Mouse (Mus musculus) CH12.LX (cell line): ENCODE results near the gene Olfr1532-ps1. TPM values are rescaled to one million over a fixed set of nuclear protein-coding genes. Genes with fewer than 3 reads are reported as not detected.

Experiments used
- DNase-seq: peaks from one replicate; pipeline ENCODE4 v3.0.0-alpha.2; 2013; ENCODE audit errors: extremely low read depth
- H3K27ac ChIP-seq: 2 replicates; pipeline ENCODE4 v1.5.1; 2012; ENCODE audit warnings: low read depth, mild to moderate bottlenecking, control low read depth, moderate library complexity; ENCODE audit not compliant: insufficient read depth
- H3K27me3 ChIP-seq: replicated peaks from 2 replicates; pipeline ENCODE3; 2012; ENCODE audit warnings: inconsistent platforms
- H3K36me3 ChIP-seq, 2 experiments: replicated peaks in 1 of 2; 2 replicates each; pipeline versions ENCODE3 to v1.6.1; 2012; ENCODE audit warnings: inconsistent platforms in 1 of 2, low read length in 1 of 2, mild to moderate bottlenecking in 1 of 2, mixed read lengths in 1 of 2, moderate library complexity in 1 of 2; ENCODE audit not compliant: control insufficient read depth in 1 of 2, insufficient read depth in 1 of 2
- H3K4me1 ChIP-seq, 2 experiments: 2 replicates each; pipeline ENCODE4 v1.6.1; 2012; ENCODE audit warnings: inconsistent platforms in 1 of 2, moderate library complexity in 1 of 2; ENCODE audit not compliant: insufficient read depth in 2 of 2, control insufficient read depth in 1 of 2
- H3K4me2 ChIP-seq: 2 replicates; pipeline ENCODE4 v1.6.1; 2012; ENCODE audit warnings: low read depth, mild to moderate bottlenecking, control low read depth; ENCODE audit not compliant: poor library complexity, insufficient read depth, severe bottlenecking
- H3K4me3 ChIP-seq, 3 experiments: fragments of 150-350 bp in 1 of 3; sonication (generic) in 1 of 3; replicated peaks in 1 of 3; 2 replicates each; pipeline versions ENCODE3 to v1.5.1; 2011 to 2012; ENCODE audit warnings: low read depth in 2 of 3, low read length in 2 of 3, mild to moderate bottlenecking in 2 of 3, moderate library complexity in 2 of 3, control low read depth in 1 of 3, improper control_type of control experiment in 1 of 3, inconsistent platforms in 1 of 3, mixed read lengths in 1 of 3; ENCODE audit not compliant: poor library complexity in 1 of 3
- H3K79me2 ChIP-seq: replicated peaks from 2 replicates; pipeline ENCODE4 v1.6.1; 2012; ENCODE audit warnings: mild to moderate bottlenecking, moderate library complexity; ENCODE audit not compliant: control insufficient read depth, poor library complexity, insufficient read depth, severe bottlenecking; ENCODE audit errors: extremely low read depth
- H3K9ac ChIP-seq: 2 replicates; pipeline ENCODE4 v1.6.1; 2012; ENCODE audit warnings: low read depth, mild to moderate bottlenecking, control low read depth, moderate library complexity; ENCODE audit not compliant: insufficient read depth
- H3K9me3 ChIP-seq: replicated peaks from 2 replicates; pipeline ENCODE3; 2012; ENCODE audit warnings: low read length, inconsistent platforms, mixed read lengths
- BHLHE40 ChIP-seq: IDR thresholded peaks from 2 replicates; pipeline ENCODE4 v1.6.1; 2011; ENCODE audit warnings: mild to moderate bottlenecking, low read depth, low read length, improper control_type of control experiment
- CHD1 ChIP-seq: IDR thresholded peaks from 2 replicates; pipeline ENCODE4 v1.6.1; 2012; ENCODE audit warnings: low read depth, low read length, improper control_type of control experiment, inconsistent platforms
- E2F4 ChIP-seq: IDR thresholded peaks from 2 replicates; pipeline ENCODE4 v1.6.1; 2011; ENCODE audit warnings: low read depth, low read length, improper control_type of control experiment; ENCODE audit not compliant: insufficient replicate concordance
- ETS1 ChIP-seq: conservative IDR thresholded peaks from 2 replicates; pipeline ENCODE4 v1.6.1; 2012; ENCODE audit warnings: low read depth, mild to moderate bottlenecking, inconsistent platforms, low read length, improper control_type of control experiment, moderate library complexity
- GABPA ChIP-seq: IDR thresholded peaks from 2 replicates; pipeline ENCODE4 v1.6.1; 2012; ENCODE audit warnings: low read depth, low read length, improper control_type of control experiment, inconsistent platforms; ENCODE audit not compliant: insufficient replicate concordance
- HCFC1 ChIP-seq: IDR thresholded peaks from 2 replicates; pipeline ENCODE4 v1.6.1; 2012; ENCODE audit warnings: low read depth, mild to moderate bottlenecking, inconsistent platforms, low read length, improper control_type of control experiment
- IRF4 ChIP-seq: IDR thresholded peaks from 2 replicates; pipeline ENCODE4 v1.6.1; 2014; ENCODE audit warnings: low read depth, mild to moderate bottlenecking, inconsistent platforms, low read length, improper control_type of control experiment
- JUN ChIP-seq: IDR thresholded peaks from 2 replicates; pipeline ENCODE4 v1.6.1; 2011; ENCODE audit warnings: low read depth, mild to moderate bottlenecking, low read length, improper control_type of control experiment, moderate library complexity; ENCODE audit not compliant: insufficient read depth
- MAFK ChIP-seq: IDR thresholded peaks from 2 replicates; pipeline ENCODE4 v1.6.1; 2011; ENCODE audit warnings: low read length, improper control_type of control experiment; ENCODE audit not compliant: insufficient replicate concordance
- MAZ ChIP-seq: IDR thresholded peaks from 2 replicates; pipeline ENCODE4 v1.6.1; 2012; ENCODE audit warnings: low read depth, mild to moderate bottlenecking, inconsistent platforms, low read length, improper control_type of control experiment, moderate library complexity
- MEF2A ChIP-seq: IDR thresholded peaks from 2 replicates; pipeline ENCODE4 v1.6.1; 2014; ENCODE audit warnings: low read depth, mild to moderate bottlenecking, inconsistent platforms, low read length, improper control_type of control experiment, borderline replicate concordance
- MXI1 ChIP-seq: IDR thresholded peaks from 2 replicates; pipeline ENCODE4 v1.6.1; 2011; ENCODE audit warnings: mild to moderate bottlenecking, low read depth, low read length, improper control_type of control experiment
- POLR2AphosphoS2 ChIP-seq: IDR thresholded peaks from 2 replicates; pipeline ENCODE4 v1.6.1; 2011; ENCODE audit warnings: low read depth, low read length, improper control_type of control experiment
- RAD21 ChIP-seq: IDR thresholded peaks from 2 replicates; pipeline ENCODE4 v1.6.1; 2011; ENCODE audit warnings: low read depth, mild to moderate bottlenecking, low read length, improper control_type of control experiment, moderate library complexity
- SIN3A ChIP-seq: IDR thresholded peaks from 2 replicates; pipeline ENCODE4 v1.6.1; 2012; ENCODE audit warnings: low read length, improper control_type of control experiment, inconsistent platforms
- UBTF ChIP-seq: IDR thresholded peaks from 2 replicates; pipeline ENCODE4 v1.6.1; 2012; ENCODE audit warnings: low read depth, mild to moderate bottlenecking, inconsistent platforms, low read length, improper control_type of control experiment, moderate library complexity
- USF1 ChIP-seq: IDR thresholded peaks from 2 replicates; pipeline ENCODE4 v1.6.1; 2014; ENCODE audit warnings: low read depth, mild to moderate bottlenecking, inconsistent platforms, low read length, improper control_type of control experiment
- USF2 ChIP-seq: conservative IDR thresholded peaks from 2 replicates; pipeline ENCODE4 v1.6.1; 2011; ENCODE audit warnings: low read depth, low read length, improper control_type of control experiment
- ZC3H11A ChIP-seq: IDR thresholded peaks from 2 replicates; pipeline ENCODE4 v1.6.1; 2012; ENCODE audit warnings: low read depth, mild to moderate bottlenecking, inconsistent platforms, low read length, improper control_type of control experiment
- ZMIZ1 ChIP-seq: IDR thresholded peaks from 2 replicates; pipeline ENCODE4 v1.6.1; 2012; ENCODE audit warnings: low read depth, mild to moderate bottlenecking, inconsistent platforms, low read length, improper control_type of control experiment
- dilution Hi-C: fragments of 300-500 bp; cut with MboI; formaldehyde crosslinking; loops from 2 replicates; pipeline ENCODE4 v1.14.3; 2020; ENCODE audit warnings: low sequenced_read_pairs; ENCODE audit not compliant: extremely low pct_unique_long_range_greater_than_20kb, extremely low pct_ligation_motif_present
- in situ Hi-C: fragments of 300-500 bp; cut with MboI; formaldehyde crosslinking; loops from 3 replicates; pipeline ENCODE4 v1.14.3; 2019; ENCODE audit warnings: low sequenced_read_pairs, low pct_ligation_motif_present, low pct_unique_long_range_greater_than_20kb, mixed read lengths
- polyA plus RNA-seq: library from polyadenylated mRNA; unstranded; fragments of >175 nt; gene quantifications from 2 replicates; pipeline ENCODE4 v1.2.1, GENCODE M21; 2012; ENCODE audit warnings: low read depth; ENCODE audit not compliant: insufficient read length
- total RNA-seq, 2 experiments: library from RNA; depleted of rRNA; stranded (reverse); fragments of 300-350 nt in 1 of 2; fragments of >200 nt in 1 of 2; gene quantifications; 2 replicates each; pipeline ENCODE4 v1.2.3; 2012 to 2014

Gene Olfr1532-ps1
- total and polyA plus RNA-seq, 3 experiments: not detected

- in situ Hi-C loops: no loop called here
- no peaks in the 10 kb centered on the region for H3K9me3 ChIP-seq
- no peaks in the 10 kb centered on the region for H3K79me2 ChIP-seq
- no peak within 1 kb of the TSS for H3K27ac ChIP-seq
- H3K4me1 ChIP-seq: no peaks in the 10 kb centered on the region
- TF ChIP-seq MAFK (no peak), USF2 (no peak), UBTF (no peak), SIN3A (no peak)
- no peak within 1 kb of the TSS for H3K4me2 ChIP-seq
- dilution Hi-C loops: no loop called here
- H3K36me3 ChIP-seq: no peaks in the 10 kb centered on the region
- no peak within 1 kb of the TSS for H3K4me3 ChIP-seq
- DNase-seq: no peak
- H3K9ac ChIP-seq: no peak within 1 kb of the TSS
- no peaks in the 10 kb centered on the region for H3K27me3 ChIP-seq
These were observed 24.3 kb downstream of the Olfr1532-ps1 start, which contains the start of gene Olfr709-ps1 for GRCm38 (mm10) chr7:106932119-106932518. Gene Olfr709-ps1, minus strand, starts transcription at chr7:106932219.

GRCm38 (mm10) chr7:106948212-106948611, 40.4 kb downstream of the Olfr1532-ps1 start, which contains the start of gene Olfr710:
Gene Olfr710, minus strand, starts transcription at chr7:106948312.
- no peaks in the 10 kb centered on the region for H3K4me1 ChIP-seq
- in situ Hi-C loops (no loop called here), dilution Hi-C loops (no loop called here)
- no peak within 1 kb of the TSS for H3K27ac ChIP-seq
- no peak for TF ChIP-seq E2F4
- no peak for TF ChIP-seq CHD1
- TF ChIP-seq RAD21: no peak
- TF ChIP-seq USF1: no peak
- TF ChIP-seq GABPA: no peak
- no peak for TF ChIP-seq ZMIZ1
- no peak for TF ChIP-seq JUN
- no peak for TF ChIP-seq USF2
- no peak for TF ChIP-seq MEF2A
- no peaks in the 10 kb centered on the region for H3K9me3 ChIP-seq
- no peak within 1 kb of the TSS for H3K4me3 ChIP-seq
- no peak within 1 kb of the TSS for H3K9ac ChIP-seq
- no peaks in the 10 kb centered on the region for H3K27me3 ChIP-seq
- no peak for DNase-seq
- H3K36me3 ChIP-seq: no peaks in the 10 kb centered on the region
- H3K4me2 ChIP-seq: no peak within 1 kb of the TSS
- H3K79me2 ChIP-seq: no peaks in the 10 kb centered on the region

- no peaks in the 10 kb centered on the region for H3K27me3 ChIP-seq
- no peaks in the 10 kb centered on the region for H3K4me1 ChIP-seq
- no peaks in the 10 kb centered on the region for H3K9me3 ChIP-seq
- H3K79me2 ChIP-seq: no peaks in the 10 kb centered on the region
- dilution Hi-C loops: no loop called here
- H3K36me3 ChIP-seq: no peaks in the 10 kb centered on the region
- H3K27ac ChIP-seq: no peak within 1 kb of the TSS
- in situ Hi-C loops: no loop called here
- no peak for TF ChIP-seq MAZ
- TF ChIP-seq JUN: no peak
- no peak for TF ChIP-seq ZC3H11A
- no peak for TF ChIP-seq MAFK
- TF ChIP-seq MXI1: no peak
- no peak for TF ChIP-seq ETS1
- no peak for TF ChIP-seq POLR2AphosphoS2
- TF ChIP-seq BHLHE40: no peak
- TF ChIP-seq IRF4: no peak
- no peak for TF ChIP-seq RAD21
- TF ChIP-seq HCFC1: no peak
- no peak within 1 kb of the TSS for H3K4me2 ChIP-seq
- no peak for DNase-seq
- H3K4me3 ChIP-seq: no peak within 1 kb of the TSS
- H3K9ac ChIP-seq: no peak within 1 kb of the TSS
These were observed 56.0 kb downstream of the Olfr1532-ps1 start, which contains the start of gene Olfr6 for GRCm38 (mm10) chr7:106963837-106964236. Gene Olfr6, minus strand, starts transcription at chr7:106963937.
